Mouse (Mus musculus) retina, postnatal 1 day (tissue): ENCODE measurements around the gene Fam50b.
A peak's percentile ranks its signal among the peaks of the same experiment; 100 is the strongest.

Experiments used
- DNase-seq: peaks from one replicate; pipeline ENCODE4 v3.0.0-alpha.2; 2012

Fam50b gene

DNA sequence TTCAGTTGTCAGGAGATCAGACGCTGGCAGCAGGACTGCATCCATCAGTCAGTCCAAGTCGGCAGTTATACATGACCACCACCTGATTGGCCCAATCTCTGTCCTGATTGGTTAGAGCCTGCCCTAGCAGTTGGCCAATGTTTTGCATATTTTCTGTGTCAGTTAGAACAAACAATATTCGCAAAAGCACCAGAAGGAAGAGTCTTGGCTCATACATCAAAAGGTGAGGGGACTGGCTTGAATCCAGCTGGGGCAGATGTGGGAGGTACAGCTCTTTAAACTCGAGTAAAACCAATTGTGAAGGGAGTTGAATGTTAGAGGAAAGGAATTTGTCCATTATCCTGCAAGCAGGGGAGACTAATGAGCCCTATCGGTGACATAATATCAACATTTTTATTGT lies at the start of gene Fam50b:
Gene Fam50b, plus strand, starts transcription at position 165 of the 400 bp plus-strand sequence.
- no peak for DNase-seq

- no peak for DNase-seq
Measured at GRCm38 (mm10) chr13:34685008-34685765, 49.5 kb upstream of the Fam50b start.

DNA sequence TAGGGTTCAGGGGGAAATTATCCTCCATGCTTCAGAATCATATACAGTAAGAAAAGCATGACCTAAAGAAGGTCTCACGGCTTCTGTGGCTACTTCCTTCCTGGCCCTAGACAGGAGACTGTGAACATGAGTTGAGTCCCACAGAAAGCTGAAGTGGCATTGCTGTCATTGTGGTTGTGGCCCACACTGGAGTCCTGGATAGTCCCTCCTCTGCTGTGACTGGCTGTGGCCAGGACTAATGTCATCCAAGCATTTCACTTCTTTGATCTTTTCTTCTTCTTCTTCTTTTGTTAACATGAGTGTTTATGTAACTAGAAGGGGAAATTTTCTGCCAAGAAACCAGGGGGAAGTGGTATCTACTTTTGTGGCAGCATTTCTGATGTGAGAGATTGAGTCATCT lies 43.6 kb upstream of the Fam50b start:
- no peak for DNase-seq

DNA sequence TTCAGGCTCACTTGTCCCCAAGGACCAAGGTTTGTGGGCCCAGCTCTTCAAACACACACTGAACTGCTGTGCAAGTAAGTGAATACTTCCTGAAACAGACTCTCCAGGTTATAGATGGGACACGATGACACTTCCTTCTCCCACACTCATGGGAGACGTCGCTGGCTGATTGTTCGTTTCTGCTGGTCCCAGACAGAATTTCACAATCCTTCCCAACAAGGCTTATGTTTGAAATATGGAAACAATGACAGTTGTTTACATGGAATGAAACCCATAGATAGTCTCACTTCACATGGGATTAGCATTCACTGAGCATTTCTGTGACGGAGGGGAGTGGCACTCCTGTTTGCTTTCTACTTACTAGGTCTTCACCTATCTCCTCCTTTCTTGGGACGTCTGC lies 41.5 kb upstream of the Fam50b start:
- no peak for DNase-seq

GRCm38 (mm10) chr13:34696734-34697332 lies 37.8 kb upstream of the Fam50b start:
- DNase-seq = no peak

DNA sequence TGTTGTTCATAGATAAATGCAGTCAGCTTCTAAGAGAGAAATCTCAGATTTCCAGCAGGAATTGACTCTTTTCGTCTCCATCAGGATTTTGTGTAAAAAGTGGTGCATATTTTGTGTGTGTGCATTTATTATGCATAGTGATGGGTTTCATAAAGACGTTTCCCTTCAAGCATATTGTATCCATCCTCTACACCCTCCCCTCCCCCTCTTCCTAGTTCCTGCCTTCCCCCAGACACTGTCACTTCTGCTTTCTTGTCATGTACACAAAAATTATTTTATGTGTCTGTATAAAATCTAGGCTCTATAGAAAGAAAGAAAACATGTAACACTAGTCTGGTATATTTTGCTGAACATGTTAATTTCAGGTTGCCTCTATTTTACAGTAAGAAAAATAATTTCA lies 34.6 kb upstream of the Fam50b start:
- no peak for DNase-seq

DNA sequence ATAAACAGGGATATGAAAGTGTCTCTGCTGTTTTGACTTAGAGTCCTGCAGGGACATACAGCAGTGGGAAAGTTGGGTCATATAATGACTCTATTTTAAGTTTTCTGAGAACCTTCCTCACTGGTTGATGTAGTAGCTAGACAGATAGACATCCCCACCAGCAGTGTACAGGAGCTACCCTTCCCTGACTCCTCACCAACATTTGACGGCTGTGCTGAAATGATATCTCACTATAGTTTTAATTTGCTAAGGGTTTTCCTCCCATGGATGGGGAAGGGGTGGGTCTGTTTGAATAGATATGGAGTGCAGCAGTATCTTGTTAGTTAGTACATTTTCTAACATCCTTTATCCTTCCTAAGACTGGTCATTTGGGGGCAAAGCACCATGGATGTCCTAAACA lies 34.0 kb upstream of the Fam50b start:
- no peak for DNase-seq

- DNase-seq = no peak
Measured at GRCm38 (mm10) chr13:34703301-34703700, 31.3 kb upstream of the Fam50b start.

- no peak for DNase-seq
Measured at GRCm38 (mm10) chr13:34703795-34704194, 30.9 kb upstream of the Fam50b start.

- no peak for DNase-seq
Measured at GRCm38 (mm10) chr13:34704835-34705234, 29.8 kb upstream of the Fam50b start.

- DNase-seq = no peak
Measured at GRCm38 (mm10) chr13:34708955-34709354, 25.7 kb upstream of the Fam50b start.

- DNase-seq = no peak
Measured at GRCm38 (mm10) chr13:34709566-34709965, 25.1 kb upstream of the Fam50b start.

DNA sequence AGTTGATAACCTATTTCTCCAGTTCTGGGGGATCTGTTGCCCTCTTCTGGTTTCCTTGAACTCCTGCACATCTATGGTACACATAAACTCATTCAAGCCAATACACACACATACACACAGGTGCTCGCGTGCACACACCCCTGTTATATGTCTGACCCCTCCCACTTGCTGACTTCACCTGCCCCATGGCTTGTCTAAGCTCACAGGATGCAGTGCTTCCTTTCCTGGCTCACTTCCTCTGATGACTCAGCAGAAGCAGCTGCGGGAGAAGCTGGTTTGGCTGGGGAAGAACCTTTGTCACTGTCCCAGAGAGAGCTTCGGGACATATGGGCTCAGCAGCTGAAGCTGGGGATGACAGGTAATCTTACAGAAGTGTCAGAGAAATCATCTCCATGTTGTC lies 23.2 kb upstream of the Fam50b start:
- no peak for DNase-seq

- DNase-seq = no peak
Measured at GRCm38 (mm10) chr13:34712881-34713280, 21.8 kb upstream of the Fam50b start.

DNA sequence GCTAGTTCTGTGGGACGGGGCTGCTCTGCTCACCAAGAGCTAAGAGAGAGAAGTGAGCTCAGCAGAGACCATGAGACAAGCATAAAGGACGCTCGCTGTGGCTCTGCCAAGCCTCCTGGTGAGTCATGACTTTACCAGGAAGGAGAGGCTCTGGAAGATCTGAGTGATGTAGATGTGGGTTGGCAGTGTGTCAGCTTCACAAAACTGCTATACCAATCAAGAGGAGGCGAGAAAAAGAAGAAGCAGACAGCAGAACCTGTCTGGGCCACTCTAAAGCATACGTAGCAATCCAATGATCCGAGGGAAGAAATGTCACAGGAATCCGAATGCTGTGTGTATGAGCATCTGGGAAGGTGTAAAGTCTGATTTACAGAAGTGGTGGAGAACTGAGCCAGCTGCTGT lies 19.2 kb upstream of the Fam50b start:
- DNase-seq = peak; percentile 14

DNA sequence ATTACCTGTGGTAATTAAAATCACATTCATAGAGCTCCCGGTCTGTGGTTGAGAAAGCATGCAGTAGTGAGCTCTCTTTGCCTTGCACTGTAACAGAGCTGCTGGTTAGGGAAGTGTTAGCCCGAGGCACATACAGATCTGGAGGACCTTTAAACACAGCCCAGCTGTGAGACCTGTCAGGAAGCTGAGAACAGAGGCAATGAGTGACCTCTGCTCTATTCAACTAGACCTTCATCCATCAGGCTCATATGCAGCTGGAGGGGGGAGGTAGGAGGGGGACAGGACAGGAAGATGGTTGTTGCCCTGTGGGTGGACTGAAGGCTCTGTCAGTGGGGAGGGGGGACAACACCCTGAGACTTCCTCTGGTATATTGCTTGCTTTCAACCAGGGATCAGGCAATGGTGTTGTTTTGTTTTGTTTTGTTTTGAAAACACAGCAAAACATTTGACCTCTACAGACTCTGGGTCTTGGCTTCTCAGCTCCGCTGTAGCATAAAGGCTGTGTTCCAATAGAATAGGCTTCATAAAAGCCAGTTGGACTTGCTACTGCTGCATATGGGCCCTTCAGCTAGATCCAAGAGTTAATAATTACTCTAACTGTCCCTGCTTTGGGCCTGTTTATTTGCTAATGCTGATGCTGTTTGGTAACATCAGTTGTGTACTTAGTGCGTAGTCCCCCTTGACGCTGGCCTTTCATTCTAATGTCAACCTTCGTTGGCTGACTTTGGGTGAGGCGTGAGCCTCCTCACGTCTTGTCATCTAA lies 9.6 kb upstream of the Fam50b start:
- no peak for DNase-seq

- DNase-seq = peak; percentile 12
Measured at GRCm38 (mm10) chr13:34725800-34726476, 8.7 kb upstream of the Fam50b start.

- no peak for DNase-seq
Measured at GRCm38 (mm10) chr13:34726477-34726805, 8.2 kb upstream of the Fam50b start.

DNA sequence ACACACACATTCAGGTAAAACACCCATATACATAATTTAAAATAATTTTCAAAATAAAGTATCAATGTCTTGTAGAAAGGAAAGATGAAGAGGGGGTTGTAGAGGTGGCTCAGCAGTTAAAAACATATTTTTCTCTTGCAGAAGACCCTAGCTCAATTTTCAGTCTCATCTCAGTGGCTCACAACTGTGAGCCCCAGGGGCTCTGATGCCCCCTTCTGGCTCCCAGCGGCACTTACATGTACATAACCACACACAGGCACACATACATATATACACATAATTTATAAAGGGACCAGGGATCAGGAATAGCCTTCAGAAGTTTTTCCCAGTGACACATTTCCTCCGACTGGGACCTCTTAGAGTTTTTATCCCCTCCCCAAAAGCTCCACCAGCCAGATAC lies 7.6 kb upstream of the Fam50b start:
- DNase-seq = no peak

- no peak for DNase-seq
Measured at GRCm38 (mm10) chr13:34731551-34731950, 3.1 kb upstream of the Fam50b start.

DNA sequence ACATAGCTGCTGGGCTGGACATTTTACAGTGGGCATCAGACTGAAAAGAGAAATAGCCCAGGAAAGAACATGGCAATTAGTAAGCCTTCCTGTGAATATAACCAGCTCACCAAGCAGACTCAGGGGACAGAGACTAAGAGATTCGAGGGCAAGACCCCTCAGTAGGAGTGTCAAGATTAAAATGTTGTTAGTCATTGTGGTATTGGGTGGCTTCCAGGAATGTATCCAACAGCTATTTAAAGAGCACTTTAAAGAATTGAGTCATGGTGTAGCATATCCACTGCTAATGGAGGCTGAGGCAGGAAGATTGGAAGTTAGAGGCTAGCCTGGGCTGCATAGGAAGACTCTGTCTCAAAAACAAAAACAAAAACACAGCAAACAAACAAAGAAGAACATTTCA lies 870 bp upstream of the Fam50b start:
- DNase-seq = no peak

DNA sequence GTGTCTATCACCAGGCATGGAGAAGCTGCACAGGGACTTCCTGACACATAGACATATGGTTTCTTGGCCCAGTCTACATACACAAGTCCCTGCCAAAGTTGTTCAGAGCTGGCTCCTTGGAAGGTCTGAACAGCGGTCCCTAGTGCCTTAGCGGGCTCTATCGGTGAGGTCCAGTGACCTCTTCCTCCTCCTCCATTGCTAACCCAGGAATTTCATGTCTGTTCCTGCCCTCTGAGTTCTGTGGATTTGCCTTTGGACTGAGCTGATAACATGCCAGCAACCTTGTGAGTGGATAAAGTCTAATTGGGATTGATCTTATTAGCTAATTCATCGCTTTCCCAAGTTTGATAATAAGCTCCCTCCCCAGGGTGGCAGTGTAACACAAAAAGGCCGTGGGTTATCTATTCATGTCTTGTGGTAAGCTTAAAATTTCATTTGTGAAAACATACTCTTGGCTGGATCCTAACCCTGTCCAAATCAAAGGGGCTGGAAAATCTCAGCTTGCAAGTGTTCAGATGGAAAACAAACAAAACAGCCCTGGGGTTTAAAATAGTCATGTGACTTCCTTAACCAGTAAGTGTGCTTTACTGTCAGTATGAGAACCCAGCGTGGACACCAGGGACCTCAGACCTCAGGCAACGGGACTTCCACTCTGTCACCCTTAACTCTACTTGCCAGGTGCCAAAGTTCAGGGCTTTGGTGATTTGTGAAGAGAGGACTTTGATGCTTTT lies 3.5 kb downstream of the Fam50b start:
- DNase-seq = peak; percentile 27

GRCm38 (mm10) chr13:34738699-34738973 lies 4.0 kb downstream of the Fam50b start:
- no peak for DNase-seq
